Mouse (Mus musculus): ENCODE measurements around the gene Gm11596.
"Not testable (repeated sequence)": the region's sequence is repeated elsewhere in the genome, so short reads cannot be mapped to it uniquely, and the experiment has no call there.

Gm11596 gene

GRCm38 (mm10) chr11:99793367-99793766 lies at the start of gene Gm11596:
Gene Gm11596 (minus strand): TSS chr11:99793467.
- no peak for DNase-seq

- DNase-seq = no peak
These were observed 48.9 kb upstream of the Gm11596 start for GRCm38 (mm10) chr11:99842185-99842584.

DNA sequence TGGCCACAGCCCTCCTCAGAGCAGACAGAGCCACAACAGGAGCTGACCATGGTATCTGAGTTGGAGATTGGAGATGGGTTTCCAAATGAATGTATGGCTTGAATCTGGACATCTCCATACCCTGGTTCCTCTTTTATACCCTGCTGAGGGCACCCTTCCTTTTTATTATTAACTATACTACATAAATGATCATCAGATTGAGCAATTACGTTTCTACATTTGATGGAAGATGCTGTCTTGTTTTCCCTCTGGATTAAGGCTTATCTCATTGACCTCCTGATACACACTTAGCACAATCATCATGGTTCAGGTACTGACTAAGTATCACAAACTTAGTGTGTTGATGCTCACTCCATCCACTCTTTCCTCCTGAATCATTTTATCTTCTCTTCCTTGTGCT lies 44.7 kb upstream of the Gm11596 start, which contains the start of gene 2300003K06Rik:
TSS of gene 2300003K06Rik (minus strand) at position 101 of the 400 bp plus-strand sequence.
- no peak for DNase-seq

DNA sequence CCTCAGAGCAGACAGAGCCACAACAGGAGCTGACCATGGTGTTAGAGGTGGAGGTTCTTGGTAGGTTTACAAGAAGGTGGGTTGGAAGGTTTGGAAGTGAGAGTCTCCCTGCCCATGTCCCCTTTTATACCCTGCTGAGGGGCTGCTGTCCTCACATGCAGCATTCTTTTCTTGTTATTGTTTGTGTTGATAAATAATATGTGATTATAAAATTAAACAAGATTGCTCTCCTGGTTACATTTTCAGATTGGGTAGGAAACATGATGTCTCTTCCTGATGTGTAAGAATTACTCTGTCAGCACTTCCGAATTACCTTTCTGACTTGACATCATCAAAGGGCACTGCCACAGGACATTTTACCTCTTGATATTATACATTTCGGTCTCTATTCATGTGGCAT lies 22.3 kb upstream of the Gm11596 start, which contains the start of gene Gm11564:
TSS of gene Gm11564 (minus strand) at position 101 of the 400 bp plus-strand sequence.
- DNase-seq = not testable (repeated sequence)

DNA sequence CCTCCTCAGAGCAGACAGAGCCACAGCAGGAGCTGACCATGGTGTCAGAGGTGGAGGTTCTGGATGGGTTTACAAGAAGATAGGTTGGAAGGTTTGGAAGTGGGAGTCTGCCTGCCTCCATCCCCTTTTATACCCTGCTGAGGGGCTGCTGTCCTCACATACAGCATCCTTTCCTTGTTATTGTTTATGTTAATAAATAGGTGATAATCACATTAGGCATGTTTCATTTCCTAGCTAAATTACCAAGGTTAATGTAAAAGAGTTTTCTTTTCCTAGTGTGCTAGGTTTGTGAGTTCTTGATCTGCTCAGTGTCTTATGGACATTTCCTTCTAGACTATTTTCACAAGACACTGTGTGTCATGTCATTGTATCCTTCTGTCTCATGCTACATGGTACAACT lies 16.5 kb upstream of the Gm11596 start, which contains the start of gene Krtap4-13:
TSS of gene Krtap4-13 (minus strand) at position 101 of the 400 bp plus-strand sequence.
- not testable (repeated sequence) for DNase-seq

DNA sequence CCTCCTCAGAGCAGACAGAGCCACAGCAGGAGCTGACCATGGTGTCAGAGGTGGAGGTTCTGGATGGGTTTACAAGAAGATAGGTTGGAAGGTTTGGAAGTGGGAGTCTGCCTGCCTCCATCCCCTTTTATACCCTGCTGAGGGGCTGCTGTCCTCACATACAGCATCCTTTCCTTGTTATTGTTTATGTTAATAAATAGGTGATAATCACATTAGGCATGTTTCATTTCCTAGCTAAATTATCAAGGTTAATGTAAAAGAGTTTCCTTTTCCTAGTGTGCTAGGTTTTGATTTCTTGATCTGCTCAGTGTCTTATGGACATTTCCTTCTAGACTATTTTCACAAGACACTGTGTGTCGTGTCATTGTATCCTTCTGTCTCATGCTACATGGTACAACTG lies 11.1 kb upstream of the Gm11596 start, which contains the start of gene Gm11554:
TSS of gene Gm11554 (minus strand) at position 101 of the 400 bp plus-strand sequence.
- DNase-seq = not testable (repeated sequence)

DNA sequence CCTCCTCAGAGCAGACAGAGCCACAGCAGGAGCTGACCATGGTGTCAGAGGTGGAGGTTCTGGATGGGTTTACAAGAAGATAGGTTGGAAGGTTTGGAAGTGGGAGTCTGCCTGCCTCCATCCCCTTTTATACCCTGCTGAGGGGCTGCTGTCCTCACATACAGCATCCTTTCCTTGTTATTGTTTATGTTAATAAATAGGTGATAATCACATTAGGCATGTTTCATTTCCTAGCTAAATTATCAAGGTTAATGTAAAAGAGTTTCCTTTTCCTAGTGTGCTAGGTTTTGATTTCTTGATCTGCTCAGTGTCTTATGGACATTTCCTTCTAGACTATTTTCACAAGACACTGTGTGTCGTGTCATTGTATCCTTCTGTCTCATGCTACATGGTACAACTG lies 5.6 kb upstream of the Gm11596 start, which contains the start of gene Gm11569:
TSS of gene Gm11569 (minus strand) at position 101 of the 400 bp plus-strand sequence.
- not testable (repeated sequence) for DNase-seq

DNA sequence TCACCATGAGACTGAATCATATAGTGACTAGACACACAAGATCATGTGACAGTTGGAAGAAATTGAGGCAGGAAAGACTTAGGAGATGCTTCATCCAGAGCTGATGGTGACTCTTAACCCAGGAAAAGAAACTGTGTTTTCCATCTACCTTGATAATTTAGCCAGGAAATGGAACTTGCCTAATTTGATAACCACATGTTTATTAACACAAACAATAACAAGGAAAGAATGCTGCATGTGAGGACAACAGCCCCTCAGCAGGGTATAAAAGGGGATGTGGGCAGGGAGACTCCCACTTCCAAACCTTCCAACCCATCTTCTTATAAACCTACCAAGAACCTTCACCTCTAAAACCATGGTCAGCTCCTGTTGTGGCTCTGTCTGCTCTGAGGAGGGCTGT lies 8.4 kb downstream of the Gm11596 start, which contains the start of gene Krtap4-9:
TSS of gene Krtap4-9 (plus strand) at position 301 of the 400 bp plus-strand sequence.
- DNase-seq = not testable (repeated sequence)

DNA sequence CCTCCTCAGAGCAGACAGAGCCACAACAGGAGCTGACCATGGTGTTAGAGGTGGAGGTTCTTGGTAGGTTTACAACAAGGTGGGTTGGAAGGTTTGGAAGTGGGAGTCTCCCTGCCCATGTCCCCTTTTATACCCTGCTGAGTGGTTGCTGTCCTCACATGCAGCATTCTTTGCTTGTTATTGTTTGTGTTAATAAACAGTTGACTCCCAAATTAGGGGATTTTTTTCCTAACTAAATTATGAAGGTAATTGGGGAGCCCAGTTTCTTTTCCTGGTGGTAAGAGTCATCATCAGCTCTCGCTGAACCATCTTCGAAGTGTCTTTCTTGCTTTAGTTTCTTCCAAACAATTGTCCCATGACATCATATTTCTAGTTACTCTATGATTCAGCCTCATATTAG lies 12.7 kb downstream of the Gm11596 start, which contains the start of gene Krtap4-8:
TSS of gene Krtap4-8 (minus strand) at position 101 of the 400 bp plus-strand sequence.
- no peak for DNase-seq

DNA sequence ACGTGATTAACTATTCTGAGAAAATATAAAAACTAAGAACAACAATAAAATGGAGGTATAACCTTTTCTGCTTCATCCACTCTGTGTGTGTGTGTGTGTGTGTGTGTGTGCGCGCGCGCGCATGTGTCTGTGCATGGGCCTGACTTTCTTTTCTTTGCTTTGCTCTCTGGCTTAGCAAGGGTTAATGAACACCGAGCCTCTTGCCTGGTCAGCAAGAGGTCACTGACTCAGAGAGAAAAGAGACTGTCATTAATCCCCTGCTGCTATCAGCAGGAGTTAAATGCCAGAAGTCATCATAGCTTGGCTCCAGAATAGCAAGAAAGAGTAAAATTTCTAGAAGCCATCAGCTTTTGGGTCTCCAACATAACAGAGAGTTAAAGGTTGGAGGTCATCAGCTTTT lies 14.9 kb downstream of the Gm11596 start:
- DNase-seq = no peak

DNA sequence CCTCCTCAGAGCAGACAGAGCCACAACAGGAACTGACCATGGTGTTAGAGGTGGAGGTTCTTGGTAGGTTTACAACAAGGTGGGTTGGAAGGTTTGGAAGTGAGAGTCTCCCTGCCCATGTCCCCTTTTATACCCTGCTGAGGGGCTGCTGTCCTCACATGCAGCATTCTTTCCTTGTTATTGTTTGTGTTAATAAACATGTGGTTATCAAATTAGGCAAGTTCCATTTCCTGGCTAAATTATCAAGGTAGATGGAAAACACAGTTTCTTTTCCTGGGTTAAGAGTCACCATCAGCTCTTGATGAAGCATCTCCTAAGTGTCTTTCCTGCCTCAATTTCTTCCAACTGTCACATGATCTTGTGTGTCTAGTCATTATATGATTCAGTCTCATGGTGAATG lies 20.5 kb downstream of the Gm11596 start, which contains the start of gene Gm11595:
TSS of gene Gm11595 (minus strand) at position 101 of the 400 bp plus-strand sequence.
- DNase-seq = not testable (repeated sequence)

DNA sequence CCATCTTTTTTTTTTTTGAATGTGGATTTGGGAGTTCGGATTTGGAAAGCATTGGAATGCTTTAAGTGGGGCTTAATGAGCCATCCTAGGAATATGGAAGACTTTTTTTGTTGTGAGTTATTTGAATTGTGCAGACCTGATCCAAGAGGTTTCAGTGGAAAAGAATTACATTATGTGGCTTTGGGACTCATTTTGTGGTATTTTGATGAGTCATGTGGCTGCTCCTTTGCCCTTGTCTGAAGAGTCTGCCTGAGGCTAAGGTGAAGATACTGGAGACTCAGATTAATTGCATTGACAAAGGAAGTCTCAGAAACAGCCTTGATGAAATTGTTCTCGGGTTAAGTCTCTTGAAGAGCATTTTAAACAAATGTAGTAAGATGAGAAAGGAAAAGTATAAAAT lies 24.9 kb downstream of the Gm11596 start:
- no peak for DNase-seq

DNA sequence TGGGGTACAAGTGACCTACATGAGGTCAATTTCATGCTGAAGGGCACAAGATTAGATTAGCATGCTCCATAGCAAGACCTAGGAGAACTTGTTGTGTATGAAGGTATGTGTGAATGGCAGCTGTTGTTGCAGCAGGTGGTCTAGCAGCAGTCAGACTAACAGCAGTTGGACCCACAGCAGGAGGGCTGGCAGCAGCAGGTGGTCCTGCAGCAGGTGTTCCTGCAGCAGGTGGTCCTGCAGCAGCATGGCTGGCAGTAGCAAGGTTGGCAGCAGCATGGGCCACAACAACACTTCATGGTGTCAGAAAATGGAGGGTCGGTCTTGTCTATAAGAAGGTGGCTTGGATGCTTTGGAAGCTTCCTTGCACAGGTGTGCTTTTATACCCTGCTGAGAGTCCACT lies 34.4 kb downstream of the Gm11596 start:
- no peak for DNase-seq

GRCm38 (mm10) chr11:99743985-99744384 lies 49.3 kb downstream of the Gm11596 start:
- DNase-seq = no peak
